Mouse (Mus musculus) embryonic facial prominence, embryonic 10.5 days (tissue): Measurements from ENCODE around the gene 1110002E22Rik. TPM values are rescaled to one million over a fixed set of nuclear protein-coding genes. Genes with fewer than 3 reads are reported as not detected.

ENCODE experiments used
- DNase-seq: peaks from one replicate; pipeline ENCODE4 v3.0.0-alpha.2; 2017; ENCODE audit warnings: low spot score
- H3K27ac ChIP-seq: fragments of 300-500 bp; sonication (generic); replicated peaks from 2 replicates; pipeline ENCODE4 v1.5.1; 2016; ENCODE audit warnings: mild to moderate bottlenecking
- H3K27me3 ChIP-seq: fragments of 300-500 bp; sonication (generic); replicated peaks from 2 replicates; pipeline ENCODE4 v1.6.1; 2016; ENCODE audit warnings: low read depth, mild to moderate bottlenecking; ENCODE audit not compliant: poor library complexity, severe bottlenecking
- H3K36me3 ChIP-seq: fragments of 300-500 bp; sonication (generic); replicated peaks from 2 replicates; pipeline ENCODE4 v1.6.1; 2016; ENCODE audit warnings: mild to moderate bottlenecking, moderate library complexity
- H3K4me1 ChIP-seq: fragments of 300-500 bp; sonication (generic); 2 replicates; pipeline ENCODE4 v1.6.1; 2016
- H3K4me3 ChIP-seq: fragments of 300-500 bp; sonication (generic); 2 replicates; pipeline ENCODE4 v1.5.1; 2016; ENCODE audit warnings: mild to moderate bottlenecking, moderate library complexity
- H3K9me3 ChIP-seq: fragments of 300-500 bp; sonication (generic); 2 replicates; pipeline ENCODE4 v1.6.1; 2016; ENCODE audit warnings: mild to moderate bottlenecking
- WGBS: fragments of 180-500 bp; shearing (Covaris S2); methylation state at CpG from one replicate; pipeline ENCODE4 v1.1.7; 2016; 5-methylcytosine and 5-hydroxymethylcytosine counted together
- polyA plus RNA-seq: library from polyadenylated mRNA; unstranded; fragments of >200 nt; fragmentation: Nextera tagmentation; extraction: Ambion mirVana; gene quantifications from 2 replicates; pipeline ENCODE4 v1.2.1, GENCODE M21; 2016

Gene 1110002E22Rik
- polyA plus RNA-seq, 1 experiment from 2014 or later = 0.05 TPM

DNA sequence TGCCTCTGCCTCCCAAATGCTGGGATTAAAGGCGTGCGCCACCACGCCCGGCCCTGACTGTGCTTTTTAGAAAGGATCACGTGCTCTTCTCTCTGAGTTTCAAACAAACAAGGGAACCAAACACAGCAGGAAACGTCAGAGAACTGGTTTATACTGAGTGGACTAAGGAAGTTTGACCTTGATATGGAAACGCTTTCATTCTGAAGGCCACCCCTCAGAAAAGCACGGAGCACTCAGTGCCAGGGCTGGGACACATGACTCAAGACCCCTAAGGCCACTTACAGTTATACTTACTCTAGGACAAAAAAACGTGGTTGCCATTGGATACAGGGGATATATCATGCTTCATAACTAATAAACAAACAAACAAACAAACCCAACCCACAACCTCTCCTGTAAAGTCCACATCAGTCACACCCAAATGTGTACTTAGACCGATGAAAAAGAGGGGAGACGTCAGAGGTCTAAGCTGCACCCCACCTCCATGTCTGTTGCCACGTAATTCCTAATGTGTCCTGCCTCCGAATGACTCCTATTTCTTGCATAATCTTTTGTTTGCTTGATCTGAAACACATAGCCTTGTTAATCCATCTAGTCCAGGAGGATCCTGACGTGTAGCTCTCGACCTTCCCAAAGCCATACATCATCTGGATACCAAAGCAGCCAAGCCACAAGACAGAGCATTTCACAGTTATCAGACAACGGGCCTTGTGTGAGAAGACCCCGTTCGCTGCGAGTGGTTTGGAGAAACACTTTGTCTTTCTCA is 31.6 kb downstream of the 1110002E22Rik start:
- WGBS = 88% methylated on average over 19 of the region's 19 CpGs
- H3K4me3 ChIP-seq = no peak overlapping the region
- H3K36me3 ChIP-seq = peaks cover 6% of the 10 kb centered on the region
- no peaks in the 10 kb centered on the region for H3K27me3 ChIP-seq
- no peak for DNase-seq
- 0 out of 2 replicates have a peak, but pooled peaks cover 3% of the 10 kb centered on the region for H3K4me1 ChIP-seq
- H3K27ac ChIP-seq = 0 out of 2 replicates have a peak overlapping the region, but pooled peaks have one; percentile 3
- H3K9me3 ChIP-seq = no peaks in the 10 kb centered on the region

DNA sequence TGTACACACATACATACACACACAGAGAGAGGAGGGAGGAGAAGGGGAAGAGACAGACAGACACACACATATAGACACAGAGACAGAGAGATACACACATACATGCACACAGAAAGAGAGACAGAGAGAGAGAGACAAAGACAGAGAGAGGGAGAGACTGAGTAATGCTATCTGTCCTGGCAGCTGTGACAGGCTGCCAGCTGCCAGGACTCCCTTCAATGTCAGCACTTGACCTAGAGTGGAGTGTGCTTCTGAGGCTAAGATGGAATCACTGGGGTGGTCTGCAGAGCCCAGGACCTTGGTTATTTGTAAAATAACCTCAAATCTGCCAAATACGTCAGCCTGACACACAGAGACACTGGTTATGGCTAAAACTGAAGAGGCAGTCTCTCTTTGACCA is 32.9 kb downstream of the 1110002E22Rik start:
- peaks cover 6% of the 10 kb centered on the region for H3K36me3 ChIP-seq
- no peak overlapping the region for H3K4me3 ChIP-seq
- no peaks in the 10 kb centered on the region for H3K27me3 ChIP-seq
- DNase-seq = no peak
- 0 out of 2 replicates have a peak, but pooled peaks cover 3% of the 10 kb centered on the region for H3K4me1 ChIP-seq
- 77% methylated on average over 1 of the region's 1 CpGs for WGBS
- H3K9me3 ChIP-seq = no peaks in the 10 kb centered on the region
- no peak overlapping the region for H3K27ac ChIP-seq

DNA sequence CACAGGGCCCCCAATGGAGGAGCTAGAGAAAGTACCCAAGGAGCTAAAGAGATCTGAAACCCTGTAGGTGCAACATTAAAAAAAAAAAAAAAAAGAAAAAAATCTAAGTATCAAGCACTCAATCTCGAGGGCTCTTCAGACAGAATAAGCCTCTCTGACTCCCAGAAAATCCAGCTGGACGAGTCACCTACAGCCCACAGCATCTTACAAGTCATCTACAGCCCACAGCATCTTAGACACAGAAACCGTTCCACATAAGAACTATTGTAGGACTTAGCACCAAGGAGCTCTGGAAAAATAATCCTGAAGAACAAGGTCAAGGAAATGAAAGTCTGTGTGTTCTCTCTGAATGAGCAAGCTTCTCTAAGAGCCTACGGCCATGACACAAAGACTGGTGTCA is 37.1 kb downstream of the 1110002E22Rik start:
- no peaks in the 10 kb centered on the region for H3K36me3 ChIP-seq
- H3K27ac ChIP-seq = no peak overlapping the region
- H3K27me3 ChIP-seq = no peaks in the 10 kb centered on the region
- no peak overlapping the region for H3K4me3 ChIP-seq
- no peak for DNase-seq
- no peaks in the 10 kb centered on the region for H3K4me1 ChIP-seq
- 90% methylated on average over 4 of the region's 4 CpGs for WGBS
- H3K9me3 ChIP-seq = no peaks in the 10 kb centered on the region

- DNase-seq = no peak
- 94% methylated on average over 4 of the region's 4 CpGs for WGBS
Measured at GRCm38 (mm10) chr3:138103690-138104089, 38.8 kb downstream of the 1110002E22Rik start.

DNA sequence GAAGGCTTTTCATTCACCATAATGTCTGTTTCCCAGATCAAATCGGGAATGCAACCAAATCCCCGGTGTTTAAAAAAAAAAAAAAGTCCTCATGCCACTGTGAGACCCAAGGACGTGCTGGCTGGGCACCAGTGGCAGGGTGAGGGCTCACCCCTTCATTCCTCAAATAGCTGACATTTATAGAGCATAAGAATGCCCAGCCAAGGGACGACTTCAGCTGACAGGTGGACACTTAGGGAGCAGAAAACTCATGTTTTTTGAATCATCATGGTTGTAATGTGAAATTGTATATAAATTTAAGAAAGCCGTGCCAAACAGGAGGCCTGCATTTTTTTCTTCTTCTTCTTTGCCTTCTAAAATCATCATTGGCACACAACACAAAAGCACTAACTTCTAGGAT is 40.2 kb downstream of the 1110002E22Rik start:
- H3K27ac ChIP-seq = no peak overlapping the region
- H3K9me3 ChIP-seq = no peaks in the 10 kb centered on the region
- no peaks in the 10 kb centered on the region for H3K27me3 ChIP-seq
- WGBS = 80% methylated on average over 5 of the region's 5 CpGs
- H3K4me1 ChIP-seq = no peaks in the 10 kb centered on the region
- H3K36me3 ChIP-seq = no peaks in the 10 kb centered on the region
- H3K4me3 ChIP-seq = no peak overlapping the region
- no peak for DNase-seq

More at GRCm38 (mm10) chr3:138103690-138104089, 38.8 kb downstream of the 1110002E22Rik start:
- no peaks in the 10 kb centered on the region for H3K9me3 ChIP-seq
- no peaks in the 10 kb centered on the region for H3K27me3 ChIP-seq
- no peaks in the 10 kb centered on the region for H3K36me3 ChIP-seq
- no peak overlapping the region for H3K27ac ChIP-seq
- no peaks in the 10 kb centered on the region for H3K4me1 ChIP-seq
- no peak overlapping the region for H3K4me3 ChIP-seq

- 95% methylated on average over 10 of the region's 10 CpGs for WGBS
- Histone ChIP-seq H3K4me1 (no peaks in the 10 kb centered on the region), H3K27me3 (no peaks in the 10 kb centered on the region), H3K9me3 (no peaks in the 10 kb centered on the region), H3K36me3 (no peaks in the 10 kb centered on the region), H3K4me3 (no peak overlapping the region), H3K27ac (no peak overlapping the region)
- no peak for DNase-seq
Measured at GRCm38 (mm10) chr3:138106887-138107286, 42.0 kb downstream of the 1110002E22Rik start.

- H3K27me3 ChIP-seq = no peaks in the 10 kb centered on the region
- 90% methylated on average over 19 of the region's 19 CpGs for WGBS
- H3K4me3 ChIP-seq = no peak overlapping the region
- H3K9me3 ChIP-seq = no peaks in the 10 kb centered on the region
- DNase-seq = no peak
- H3K27ac ChIP-seq = no peak overlapping the region
- H3K4me1 ChIP-seq = no peaks in the 10 kb centered on the region; the same call in 1 of the 2 replicates
- H3K36me3 ChIP-seq = no peaks in the 10 kb centered on the region
Measured at GRCm38 (mm10) chr3:138110910-138111782, 46.3 kb downstream of the 1110002E22Rik start.

DNA sequence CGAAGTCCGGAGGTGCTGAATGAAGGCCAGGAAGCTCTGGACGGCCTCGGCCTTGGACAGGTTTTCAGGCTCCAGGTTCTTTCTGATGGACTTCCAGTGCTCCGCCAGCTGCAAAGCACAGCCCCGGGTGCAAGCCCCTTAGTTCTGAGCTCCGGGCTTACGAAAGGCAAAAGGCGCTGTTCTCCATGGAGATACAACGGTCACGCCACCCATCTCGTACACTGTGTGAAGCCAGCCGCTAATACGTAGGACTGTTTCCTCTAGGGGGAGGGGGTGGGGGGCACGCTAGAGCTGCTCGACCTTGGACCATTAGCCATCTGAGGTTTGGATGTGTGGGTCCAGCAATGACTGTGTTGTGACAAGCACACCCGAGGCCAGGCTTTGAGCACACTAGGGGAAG is 49.3 kb downstream of the 1110002E22Rik start:
- Histone ChIP-seq H3K9me3 (no peaks in the 10 kb centered on the region), H3K4me3 (no peak overlapping the region), H3K4me1 (no peaks in the 10 kb centered on the region; the same call in 1 of the 2 replicates), H3K36me3 (no peaks in the 10 kb centered on the region), H3K27me3 (no peaks in the 10 kb centered on the region), H3K27ac (no peak overlapping the region)
- 87% methylated on average over 17 of the region's 17 CpGs for WGBS
- no peak for DNase-seq

GRCm38 (mm10) chr3:138116871-138117270 is 52.0 kb downstream of the 1110002E22Rik start:
- H3K4me3 ChIP-seq = no peak overlapping the region
- DNase-seq = no peak
- H3K9me3 ChIP-seq = no peaks in the 10 kb centered on the region
- no peaks in the 10 kb centered on the region; the same call in 1 of the 2 replicates for H3K4me1 ChIP-seq
- H3K27ac ChIP-seq = no peak overlapping the region
- no peaks in the 10 kb centered on the region for H3K36me3 ChIP-seq
- 90% methylated on average over 4 of the region's 4 CpGs for WGBS
- H3K27me3 ChIP-seq = no peaks in the 10 kb centered on the region

GRCm38 (mm10) chr3:138118392-138118791 is 53.5 kb downstream of the 1110002E22Rik start:
- H3K4me1 ChIP-seq = no peaks in the 10 kb centered on the region; the same call in 1 of the 2 replicates
- H3K27me3 ChIP-seq = no peaks in the 10 kb centered on the region
- H3K36me3 ChIP-seq = no peaks in the 10 kb centered on the region
- WGBS = 75% methylated on average over 6 of the region's 6 CpGs
- no peak overlapping the region for H3K27ac ChIP-seq
- no peak for DNase-seq
- no peaks in the 10 kb centered on the region for H3K9me3 ChIP-seq
- no peak overlapping the region for H3K4me3 ChIP-seq

DNA sequence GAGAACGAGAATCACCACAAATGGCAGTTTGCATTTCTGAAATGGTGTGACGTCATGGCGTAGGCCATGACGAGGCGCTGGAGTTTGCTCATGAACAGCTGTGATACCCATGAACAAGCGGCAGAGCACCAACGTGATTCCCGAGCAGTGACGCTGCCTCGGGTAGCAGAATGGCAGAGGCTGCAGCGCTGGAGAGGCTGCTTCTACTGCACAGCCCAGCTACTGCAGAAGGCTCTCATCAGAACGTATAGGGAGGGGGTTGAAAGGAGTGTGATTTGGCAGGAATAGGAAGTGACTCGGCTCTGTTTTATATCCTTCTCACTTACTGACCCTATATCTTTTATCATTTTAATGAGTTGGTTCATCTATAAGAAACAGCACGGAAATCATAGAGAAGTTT is 54.0 kb downstream of the 1110002E22Rik start:
- Histone ChIP-seq H3K4me3 (no peak overlapping the region), H3K4me1 (no peaks in the 10 kb centered on the region; the same call in 1 of the 2 replicates), H3K27ac (no peak overlapping the region), H3K27me3 (no peaks in the 10 kb centered on the region), H3K9me3 (no peaks in the 10 kb centered on the region), H3K36me3 (no peaks in the 10 kb centered on the region)
- 81% methylated on average over 14 of the region's 14 CpGs for WGBS
- DNase-seq = no peak

DNA sequence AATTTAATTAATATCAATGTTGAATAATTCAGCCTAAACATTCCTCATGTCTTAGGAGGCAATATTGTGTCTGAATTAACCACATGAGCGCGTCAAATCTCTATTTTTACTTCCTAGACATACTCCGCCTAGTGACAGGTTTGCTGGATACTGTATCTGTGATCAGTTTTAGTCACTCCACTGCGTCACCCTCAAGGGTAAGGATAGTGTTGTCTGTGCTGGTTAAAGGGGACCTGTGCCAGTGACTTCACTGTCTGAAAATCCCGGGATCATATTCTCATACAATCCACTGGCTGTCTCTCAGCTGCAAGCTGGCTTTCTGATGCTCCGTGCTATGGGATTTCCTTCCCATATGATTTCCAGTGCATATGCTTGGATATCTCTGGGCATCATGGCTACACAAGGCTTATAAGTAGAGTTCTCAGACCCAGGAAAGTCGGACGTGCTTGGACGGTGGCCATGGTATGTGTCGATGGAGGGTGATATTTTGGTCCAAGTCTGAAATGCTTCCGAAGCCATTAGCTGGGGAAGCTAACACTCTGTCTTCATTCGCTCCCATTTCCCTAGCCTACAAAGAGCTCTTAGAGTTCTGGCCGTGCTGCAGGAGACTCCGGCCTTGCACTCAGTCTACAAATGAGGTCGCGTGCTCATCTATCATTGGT is 54.7 kb downstream of the 1110002E22Rik start:
- Histone ChIP-seq H3K36me3 (no peaks in the 10 kb centered on the region), H3K4me3 (no peak overlapping the region), H3K4me1 (no peaks in the 10 kb centered on the region), H3K27me3 (no peaks in the 10 kb centered on the region), H3K9me3 (no peaks in the 10 kb centered on the region), H3K27ac (no peak overlapping the region)
- no peak for DNase-seq
- 92% methylated on average over 16 of the region's 16 CpGs for WGBS
